Mouse (Mus musculus) urinary bladder, postnatal 25 days (tissue): ENCODE data around the gene Txnrd2.

Experiments
- DNase-seq: peaks from one replicate; pipeline ENCODE4 v3.0.0; 2022; ENCODE audit warnings: low spot score

Gene Txnrd2

DNA sequence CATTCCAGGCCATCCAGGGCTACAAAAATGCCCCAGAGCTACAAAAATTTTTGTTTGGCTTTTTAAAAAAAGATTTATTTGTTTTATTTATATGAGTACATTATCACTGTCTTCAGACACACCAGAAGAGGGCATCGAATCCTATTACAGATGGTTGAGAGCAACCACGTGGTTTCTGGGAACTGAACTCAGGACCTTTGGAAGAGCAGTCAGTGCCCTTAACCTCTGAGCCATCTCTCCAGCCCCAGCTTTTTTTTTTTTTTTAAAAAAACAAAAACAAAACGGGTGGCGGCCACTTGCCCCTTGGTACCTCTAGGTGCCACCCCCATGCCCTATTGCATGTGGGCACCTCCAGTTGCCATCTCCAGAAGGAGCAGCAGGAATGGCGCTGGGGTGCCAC, 8.7 kb upstream of the Txnrd2 start:
- no peak for DNase-seq

DNA sequence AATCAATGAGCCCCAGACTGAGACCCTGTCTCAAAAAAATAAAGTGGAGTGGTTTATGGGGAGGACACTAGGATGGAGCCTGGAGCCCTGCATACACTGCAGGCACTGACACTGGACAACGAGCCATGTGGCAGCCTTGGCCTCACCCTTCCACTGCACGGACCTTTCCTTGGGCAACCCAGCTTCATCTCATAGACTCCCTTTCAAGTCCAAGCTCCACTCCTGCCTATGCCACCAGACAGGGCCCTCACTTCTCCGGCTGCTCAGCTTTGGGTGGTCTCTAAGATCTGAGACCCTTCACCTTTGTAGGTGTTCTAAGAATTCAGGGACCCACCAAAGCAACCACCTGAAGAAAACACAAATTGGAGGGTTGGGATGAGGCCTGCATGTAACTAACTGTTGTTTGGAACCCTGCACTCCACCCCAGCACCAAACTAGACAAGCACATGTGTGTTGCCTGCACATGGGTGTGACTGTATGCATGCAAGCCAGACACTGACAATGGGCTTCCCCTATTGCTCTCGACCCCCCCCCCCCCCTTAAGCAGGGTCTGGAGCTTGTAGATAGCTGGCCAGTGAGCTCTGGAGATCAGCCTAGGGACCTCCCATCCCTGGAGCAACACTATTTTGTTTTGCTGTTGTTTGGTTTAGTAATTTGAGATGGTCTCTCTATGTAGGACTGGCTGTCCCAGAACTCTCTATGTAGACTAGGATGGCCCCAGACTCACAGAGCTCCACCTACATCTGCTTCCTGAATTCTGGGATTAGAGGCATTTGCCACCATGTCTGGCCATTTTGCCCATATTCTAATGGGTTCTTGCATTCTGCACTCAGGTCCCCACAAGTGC, 7.2 kb upstream of the Txnrd2 start:
- no peak for DNase-seq

DNA sequence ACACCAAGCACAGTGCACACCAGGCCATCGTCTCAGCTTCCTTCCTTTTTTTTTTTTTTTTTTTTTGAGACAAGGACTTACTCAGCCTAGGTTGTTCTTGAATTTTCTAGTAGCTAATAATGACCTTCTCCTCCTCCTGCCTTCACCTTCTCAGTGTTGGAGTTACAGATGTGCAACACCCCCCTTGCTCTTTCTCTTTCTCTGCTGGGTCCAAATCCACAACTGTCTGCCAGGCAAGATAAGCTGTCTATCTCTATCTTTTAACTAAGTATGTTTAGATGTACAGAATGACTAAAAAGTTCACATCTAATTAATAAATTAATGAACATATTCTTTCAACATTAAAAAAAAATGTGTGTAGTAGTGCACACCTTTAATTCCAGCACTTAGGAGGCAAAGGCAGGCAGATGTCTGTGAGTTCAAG, 6.6 kb upstream of the Txnrd2 start:
- DNase-seq = no peak

DNA sequence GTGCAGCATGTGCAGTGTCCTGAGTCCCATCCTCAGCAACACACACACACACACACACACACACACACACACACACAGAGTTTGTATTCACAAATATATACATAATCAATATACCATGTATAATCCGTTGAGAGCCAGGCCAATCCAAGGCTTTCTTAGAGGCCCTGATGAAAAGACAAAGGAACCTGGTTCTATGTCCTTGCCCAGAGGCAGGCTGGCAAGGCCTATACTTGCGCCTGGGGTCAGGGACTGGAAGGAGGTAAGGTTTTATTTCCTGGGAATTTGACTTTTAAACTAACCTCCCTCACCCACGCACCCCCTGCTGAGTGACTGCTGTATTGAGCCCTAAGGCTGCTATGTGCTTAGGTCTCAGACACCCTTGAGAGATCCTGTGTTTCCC, 5.6 kb upstream of the Txnrd2 start:
- DNase-seq = no peak

GRCm38 (mm10) chr16:18423203-18423914, 2.8 kb upstream of the Txnrd2 start:
- DNase-seq = no peak

- DNase-seq = no peak
These were observed 2.3 kb upstream of the Txnrd2 start for GRCm38 (mm10) chr16:18423915-18424265.

DNA sequence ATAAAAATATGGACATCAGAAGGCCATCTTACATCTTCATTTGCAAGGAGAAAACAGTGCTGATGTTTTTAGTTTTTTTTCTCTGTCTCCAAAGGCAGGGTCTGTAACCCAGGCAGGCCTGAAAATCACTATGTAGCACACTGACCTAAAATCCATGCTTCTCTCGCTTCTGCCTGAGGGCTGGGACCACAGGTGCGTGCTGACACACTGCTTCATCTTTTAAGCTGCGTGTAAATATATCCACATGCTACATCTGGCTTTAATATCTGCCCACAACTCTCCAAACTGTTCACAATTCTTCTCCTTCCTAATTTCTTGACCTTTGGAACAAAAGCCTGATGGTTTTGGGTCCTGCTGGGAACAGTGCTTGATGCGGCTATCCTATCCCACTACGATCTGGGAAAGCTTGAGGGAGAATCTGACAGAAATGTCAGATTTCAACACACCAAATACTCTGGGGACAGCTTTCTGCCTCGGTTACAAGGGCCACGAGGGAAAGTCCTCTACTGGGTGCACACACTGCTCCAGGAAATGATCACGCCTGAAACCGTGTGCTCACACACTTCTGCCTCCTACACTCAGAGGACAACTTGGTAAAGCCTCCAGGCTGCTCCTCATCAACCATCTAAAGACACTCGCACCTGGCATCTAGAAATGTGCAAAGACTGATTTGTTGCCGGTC, 1.7 kb upstream of the Txnrd2 start:
- no peak for DNase-seq

DNA sequence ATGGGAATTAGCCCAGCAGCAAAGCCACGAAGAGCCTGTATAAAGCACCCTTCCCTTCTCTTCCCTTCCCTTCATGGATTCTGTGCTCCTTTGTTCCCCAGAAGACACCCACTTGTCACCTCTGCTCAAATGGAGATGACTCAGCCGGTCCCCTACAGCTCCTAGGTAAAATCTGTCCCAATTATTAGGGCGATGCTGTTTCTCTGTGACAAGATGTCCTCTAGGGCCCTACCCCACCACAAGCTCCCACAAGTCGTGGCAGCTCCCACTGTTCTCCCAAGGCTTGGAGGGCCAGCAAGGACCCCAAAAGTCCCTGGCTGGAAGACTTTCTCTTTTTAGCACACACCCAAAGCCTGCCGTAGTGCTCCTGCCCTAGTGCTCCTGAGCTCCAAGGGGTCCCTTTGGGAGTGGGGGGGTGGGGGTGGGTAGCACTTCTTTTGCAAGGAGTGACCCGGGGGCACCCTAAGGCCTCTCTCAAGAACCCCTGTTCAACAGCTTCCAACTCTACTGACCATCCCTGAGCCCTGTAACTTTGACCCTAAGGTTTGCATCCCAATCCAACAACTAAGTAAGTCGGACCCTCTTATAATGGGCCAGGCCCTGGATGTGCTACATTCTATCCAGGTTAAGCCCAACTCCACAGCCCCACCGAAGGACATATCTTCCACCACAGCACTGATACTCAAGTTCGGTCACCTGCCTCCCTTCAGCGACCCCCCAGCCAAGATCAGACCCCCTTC, 539 bp upstream of the Txnrd2 start:
- DNase-seq = no peak

DNA sequence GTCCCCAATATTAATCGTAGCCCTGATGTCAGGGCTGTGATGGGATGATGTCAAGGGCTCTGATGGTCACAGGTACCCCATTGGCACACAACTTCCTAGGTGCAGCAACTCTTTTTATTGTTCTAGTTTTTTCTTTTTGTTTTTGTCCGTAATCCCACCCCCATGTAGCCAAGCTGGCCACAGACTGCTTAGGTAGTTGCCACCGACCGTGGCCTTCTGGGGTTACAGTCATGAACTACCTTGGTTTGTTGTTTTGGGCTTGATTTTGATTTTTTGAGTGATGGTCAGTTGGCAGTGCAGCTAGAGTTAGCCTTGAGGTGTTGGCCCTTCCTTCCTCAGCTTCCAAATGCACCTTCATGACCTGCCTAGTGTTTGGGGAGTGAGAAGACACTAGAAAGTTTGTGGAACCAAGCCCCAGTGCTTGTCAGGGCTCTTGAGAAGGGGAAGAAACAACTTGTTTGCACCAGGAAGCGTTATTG, 657 bp downstream of the Txnrd2 start, which contains the start of gene Comt:
Comt (minus strand) TSS at position 51 of the 479 bp plus-strand sequence.
- DNase-seq = no peak

- no peak for DNase-seq
These were observed 1.9 kb downstream of the Txnrd2 start for GRCm38 (mm10) chr16:18428011-18428515.

- no peak for DNase-seq
These were observed 2.4 kb downstream of the Txnrd2 start for GRCm38 (mm10) chr16:18428516-18429042.

DNA sequence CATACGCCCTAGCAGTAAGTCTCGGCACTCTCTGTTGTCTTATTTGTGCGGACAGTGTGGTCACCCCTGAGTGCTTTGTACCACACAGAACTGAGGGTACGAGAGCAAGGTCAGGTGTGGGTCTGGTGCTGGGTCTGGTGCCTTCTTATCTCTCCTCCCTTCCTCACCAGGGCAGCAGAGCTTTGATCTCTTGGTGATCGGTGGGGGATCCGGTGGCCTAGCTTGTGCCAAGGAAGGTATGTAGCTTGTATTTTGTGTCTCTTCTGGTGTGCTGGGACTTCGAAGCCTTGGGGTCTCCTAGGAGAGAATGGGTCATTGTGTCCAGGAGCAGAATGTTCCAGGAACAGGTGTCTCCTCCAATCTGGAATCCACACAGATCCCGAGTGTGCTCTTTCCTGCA, 3.5 kb downstream of the Txnrd2 start:
- no peak for DNase-seq

GRCm38 (mm10) chr16:18430641-18431212, 4.5 kb downstream of the Txnrd2 start:
- no peak for DNase-seq

DNA sequence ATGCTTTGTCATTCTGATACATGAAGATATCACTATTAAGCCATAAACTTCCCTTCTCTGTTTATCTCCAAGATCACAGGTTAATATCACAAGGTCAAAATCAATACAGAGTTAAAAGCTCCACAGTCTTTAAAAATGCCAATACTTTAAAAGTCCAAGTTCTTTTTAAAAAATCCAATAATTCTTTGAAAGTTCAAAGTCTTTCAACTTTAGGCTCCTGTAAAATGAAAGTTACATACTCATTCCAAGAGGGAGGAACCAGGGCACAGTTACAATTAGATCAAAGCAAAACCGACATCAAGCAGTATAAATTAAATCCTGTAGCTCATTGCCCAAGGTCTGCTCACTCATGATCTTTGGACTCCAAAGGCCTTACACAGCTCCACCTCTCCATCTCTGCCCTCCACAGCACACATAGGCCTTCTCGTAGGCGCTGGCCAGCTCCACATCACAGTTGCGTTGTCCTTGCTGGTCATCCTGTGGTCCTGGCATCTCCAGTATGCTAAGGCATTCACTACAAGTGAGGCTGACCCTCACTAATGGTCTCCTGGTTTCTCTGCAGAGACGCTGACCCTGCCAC, 7.2 kb downstream of the Txnrd2 start:
- DNase-seq = no peak

DNA sequence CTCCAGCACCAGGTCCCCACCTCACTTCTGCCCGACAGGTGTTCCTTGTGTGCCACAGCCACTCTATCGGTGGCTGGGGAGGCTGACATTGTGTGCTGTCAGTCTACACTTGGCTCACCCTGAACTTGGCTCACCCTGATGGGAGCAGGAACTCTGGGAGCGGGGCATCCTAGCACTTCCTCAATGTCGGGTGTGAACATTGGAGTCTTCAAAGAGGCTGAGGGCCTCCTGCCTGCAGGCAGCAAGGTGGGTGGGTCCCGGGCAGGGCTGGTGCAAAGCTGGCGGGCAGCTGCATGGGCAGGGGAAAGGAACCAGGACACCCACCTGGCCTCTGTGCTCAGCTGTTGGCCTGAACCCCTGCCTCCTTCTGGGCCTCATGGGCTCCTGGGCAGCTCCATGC, 9.9 kb downstream of the Txnrd2 start:
- DNase-seq = no peak

GRCm38 (mm10) chr16:18443385-18443841, 17.2 kb downstream of the Txnrd2 start:
- peak; percentile 96 for DNase-seq

GRCm38 (mm10) chr16:18447243-18447642, 21.1 kb downstream of the Txnrd2 start:
- DNase-seq = no peak

- no peak for DNase-seq
These were observed 21.9 kb downstream of the Txnrd2 start for GRCm38 (mm10) chr16:18448104-18448503.

- DNase-seq = no peak
These were observed 22.8 kb downstream of the Txnrd2 start for GRCm38 (mm10) chr16:18449005-18449404.

DNA sequence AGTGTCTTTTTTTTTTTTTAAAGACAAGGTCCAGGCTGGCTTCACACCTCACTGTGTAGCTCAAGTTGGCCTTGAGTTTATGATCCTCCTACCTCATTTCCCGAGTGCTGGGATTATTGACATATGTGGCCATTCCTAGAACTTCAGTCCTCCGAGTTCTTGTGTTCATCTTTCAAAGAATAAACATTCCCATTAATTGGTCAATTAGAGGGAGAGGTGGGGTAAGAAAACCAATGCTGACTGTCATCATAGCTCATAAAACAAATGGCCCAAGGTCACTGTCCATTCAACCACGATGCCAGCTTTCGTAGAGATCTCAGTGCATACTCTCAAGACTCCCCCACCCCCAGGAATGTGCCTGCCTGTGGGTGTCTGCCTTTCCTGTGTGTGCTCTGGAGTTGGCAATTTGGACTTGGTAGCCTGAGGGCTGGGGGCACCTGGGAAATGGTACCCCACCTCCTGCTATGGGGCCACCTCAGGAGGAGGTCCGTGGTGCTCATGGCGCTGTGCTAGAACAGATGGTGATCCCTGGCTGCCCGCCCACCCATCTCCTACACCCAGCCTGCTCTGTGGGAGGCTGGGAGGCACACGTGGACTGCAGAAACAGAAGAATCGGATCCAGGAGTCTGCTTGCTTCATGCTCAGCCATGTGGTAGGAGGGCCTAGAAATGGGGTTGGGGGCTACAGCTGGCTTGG, 25.4 kb downstream of the Txnrd2 start:
- no peak for DNase-seq
